Mouse (Mus musculus) CD4-positive helper T cell, adult 2 months (primary cell): ENCODE measurements around the gene Atp6v1g2.
A peak's percentile ranks its signal among the peaks of the same experiment; 100 is the strongest.

ENCODE experiments used
- DNase-seq: peaks from one replicate; pipeline ENCODE4 v3.0.0-alpha.2; 2012; ENCODE audit warnings: low read depth, missing footprints, low spot score

The Atp6v1g2 gene

DNA sequence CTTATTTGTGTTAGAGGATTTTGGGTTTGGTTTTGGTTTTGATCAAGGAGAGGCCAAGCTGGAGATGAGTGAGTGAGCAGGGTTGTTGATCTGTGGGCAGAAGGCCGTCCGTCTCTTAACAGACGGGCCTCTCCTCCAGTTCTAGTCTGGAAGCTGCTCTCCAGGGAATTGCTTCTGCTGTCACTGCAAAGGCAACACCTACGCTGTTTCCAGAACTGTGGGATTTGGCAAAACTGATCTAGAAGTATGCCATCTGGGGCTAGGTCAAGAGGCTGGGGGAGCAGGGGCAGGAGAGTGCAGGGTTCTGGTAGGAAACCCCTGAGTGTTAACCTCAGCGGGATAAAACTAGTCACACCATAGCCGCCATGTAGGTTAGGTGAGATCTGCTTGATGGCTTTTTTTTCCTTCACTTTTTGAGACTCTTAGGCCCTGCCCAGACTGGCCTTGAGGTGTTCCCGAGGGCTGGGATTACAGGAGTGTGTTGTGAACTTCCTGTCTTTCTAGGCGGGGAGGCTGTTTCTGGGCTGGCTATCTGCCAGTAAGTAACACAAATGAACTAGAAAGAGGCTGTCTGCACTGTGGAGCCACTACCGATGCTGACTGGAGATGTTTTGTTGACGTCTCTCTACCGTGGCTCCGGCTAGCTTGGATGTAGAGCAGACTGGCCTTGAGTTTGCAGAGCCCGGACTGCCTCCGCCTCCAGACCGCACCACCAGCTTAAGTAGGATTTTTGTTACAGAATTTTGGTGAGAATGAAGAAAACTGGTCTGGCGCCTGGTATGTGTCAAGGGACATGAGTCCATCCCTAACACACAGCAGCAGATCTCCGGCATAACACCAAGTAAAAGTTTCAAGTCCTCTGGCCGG, at the start of gene Atp6v1g2:
TSS of gene Atp6v1g2 (plus strand) at position 547 of the 867 bp plus-strand sequence.
- DNase-seq: peak; percentile 69

- peak; percentile 88 for DNase-seq
Measured at GRCm38 (mm10) chr17:35185639-35186611, 47.5 kb upstream of the Atp6v1g2 start.

GRCm38 (mm10) chr17:35186681-35187080, 46.8 kb upstream of the Atp6v1g2 start:
- DNase-seq: peak; percentile 87

- no peak for DNase-seq
Measured at GRCm38 (mm10) chr17:35187345-35187744, 46.1 kb upstream of the Atp6v1g2 start.

GRCm38 (mm10) chr17:35187959-35188610, 45.4 kb upstream of the Atp6v1g2 start, which contains the start of gene Lst1:
Gene Lst1, minus strand, starts transcription at chr17:35188439.
- no peak for DNase-seq

GRCm38 (mm10) chr17:35189186-35189585, 44.3 kb upstream of the Atp6v1g2 start:
- DNase-seq: no peak

GRCm38 (mm10) chr17:35190096-35190495, 43.4 kb upstream of the Atp6v1g2 start:
- peak; percentile 78 for DNase-seq

GRCm38 (mm10) chr17:35191723-35192122, 41.7 kb upstream of the Atp6v1g2 start:
- no peak for DNase-seq

DNA sequence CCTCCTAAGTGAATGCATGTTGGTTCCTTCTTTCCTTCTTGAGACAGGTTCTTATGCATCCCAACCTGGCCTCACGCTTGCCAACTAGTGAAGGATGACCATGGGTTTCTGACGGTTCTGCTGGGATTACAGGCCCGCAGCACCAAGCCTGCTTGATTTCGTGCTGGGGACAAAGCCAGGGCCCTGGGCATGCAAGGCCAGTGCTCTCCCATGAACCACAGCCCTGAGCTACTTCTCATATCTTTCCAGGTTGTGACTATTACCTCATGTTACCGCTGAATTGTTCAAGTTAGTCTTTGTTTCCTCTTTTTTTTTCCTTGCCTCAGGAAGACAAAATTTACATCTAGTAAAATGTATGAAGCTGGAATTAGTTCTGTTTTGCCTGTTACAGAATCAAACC, 40.5 kb upstream of the Atp6v1g2 start:
- DNase-seq: no peak

DNA sequence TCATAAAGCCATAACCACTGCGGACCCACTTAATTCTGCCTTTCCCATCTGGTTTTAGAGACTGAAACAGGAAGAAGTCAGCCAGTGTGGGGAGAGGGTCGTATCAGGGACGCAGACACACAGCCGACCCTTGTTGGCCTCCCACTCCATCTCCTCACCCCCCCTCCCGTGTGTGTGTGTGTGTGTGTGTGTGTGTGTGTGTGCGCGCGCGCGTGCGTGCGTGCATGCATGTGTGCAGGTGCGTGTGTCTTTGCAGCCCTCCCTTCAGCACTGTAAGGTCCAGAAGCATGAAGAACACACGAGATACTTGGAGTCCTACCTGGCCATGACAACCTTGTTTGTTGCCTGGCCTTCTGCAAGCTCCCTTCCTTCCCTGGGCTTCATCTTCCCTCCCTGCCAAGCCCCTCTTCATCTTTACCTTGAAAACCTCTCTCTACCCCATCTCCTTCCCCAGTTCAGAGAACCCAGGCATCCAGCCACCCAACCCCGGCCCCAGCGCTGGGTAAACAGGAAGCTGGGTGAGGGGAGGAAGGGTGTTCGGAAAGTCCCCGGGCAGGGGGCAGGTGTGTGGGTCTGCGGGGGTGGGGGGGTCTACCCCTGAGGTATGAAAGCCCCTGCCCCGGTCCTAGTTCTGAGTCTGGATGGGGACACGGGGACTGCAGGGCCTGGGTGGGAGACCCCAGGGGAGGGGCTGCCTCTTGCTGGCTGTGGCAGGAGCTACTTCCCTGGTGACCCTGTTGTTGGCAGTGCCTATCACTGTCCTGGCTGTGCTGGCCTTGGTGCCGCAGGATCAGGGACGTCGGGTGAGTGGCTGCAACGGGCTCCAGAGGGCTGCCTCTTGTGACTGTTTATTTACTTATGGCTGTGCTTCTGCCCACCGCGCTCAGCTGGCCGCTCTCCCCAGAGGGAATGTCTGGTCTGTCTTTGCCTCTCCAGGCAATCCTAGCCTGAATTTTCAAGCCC, 39.3 kb upstream of the Atp6v1g2 start, which contains the start of gene Ltb:
TSS of gene Ltb (plus strand) at position 559 of the 963 bp plus-strand sequence.
- DNase-seq: peak; percentile 85

- DNase-seq: peak; percentile 55
Measured at GRCm38 (mm10) chr17:35194844-35195630, 38.4 kb upstream of the Atp6v1g2 start.

GRCm38 (mm10) chr17:35195631-35196320, 37.7 kb upstream of the Atp6v1g2 start:
- peak; percentile 93 for DNase-seq

- DNase-seq: peak; percentile 54
Measured at GRCm38 (mm10) chr17:35196321-35196641, 37.2 kb upstream of the Atp6v1g2 start.

GRCm38 (mm10) chr17:35197126-35197525, 36.3 kb upstream of the Atp6v1g2 start:
- DNase-seq: peak; percentile 77

DNA sequence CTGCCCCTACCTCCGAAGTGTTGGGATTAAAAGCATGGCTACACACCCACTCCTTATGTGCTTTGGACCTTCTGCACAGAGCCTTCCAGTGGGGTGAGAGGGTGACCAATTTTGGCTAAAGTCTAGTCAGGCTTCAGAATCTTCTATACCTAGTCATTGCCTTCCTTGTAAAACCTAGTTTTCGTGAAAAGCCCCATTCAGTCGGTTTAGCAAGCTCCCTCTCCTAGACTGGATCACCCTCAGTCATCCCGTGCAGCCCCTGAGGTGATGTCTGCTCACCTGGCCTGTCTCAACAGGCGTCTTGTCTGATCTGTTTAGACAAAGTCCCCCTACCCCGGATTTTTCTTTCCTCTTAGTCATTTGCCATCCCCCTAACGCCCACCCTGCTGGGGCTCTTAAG, 35.4 kb upstream of the Atp6v1g2 start:
- DNase-seq: peak; percentile 12

- DNase-seq: peak; percentile 9
Measured at GRCm38 (mm10) chr17:35198946-35199345, 34.5 kb upstream of the Atp6v1g2 start.

GRCm38 (mm10) chr17:35200398-35200797, 33.1 kb upstream of the Atp6v1g2 start:
- peak; percentile 95 for DNase-seq

DNA sequence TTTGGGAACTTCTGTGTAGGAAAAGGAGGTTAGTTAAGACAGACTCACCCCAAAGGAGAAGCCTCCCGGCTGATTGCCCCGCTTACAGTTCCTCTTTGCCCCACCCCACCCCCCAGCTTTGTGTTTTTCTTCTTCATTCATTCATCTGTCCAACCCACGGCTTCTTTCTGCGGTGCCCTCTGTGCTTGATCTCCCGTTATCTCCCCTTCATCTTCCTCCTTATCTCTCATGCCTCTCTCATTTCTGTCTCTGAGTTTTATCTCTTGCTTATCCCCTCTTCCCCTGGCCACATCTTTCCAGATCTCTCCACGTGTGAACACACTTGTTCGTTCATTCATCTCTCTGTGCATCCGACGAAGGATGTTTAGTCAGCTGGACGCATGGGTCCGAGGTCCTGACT, 32.3 kb upstream of the Atp6v1g2 start:
- peak; percentile 79 for DNase-seq

DNA sequence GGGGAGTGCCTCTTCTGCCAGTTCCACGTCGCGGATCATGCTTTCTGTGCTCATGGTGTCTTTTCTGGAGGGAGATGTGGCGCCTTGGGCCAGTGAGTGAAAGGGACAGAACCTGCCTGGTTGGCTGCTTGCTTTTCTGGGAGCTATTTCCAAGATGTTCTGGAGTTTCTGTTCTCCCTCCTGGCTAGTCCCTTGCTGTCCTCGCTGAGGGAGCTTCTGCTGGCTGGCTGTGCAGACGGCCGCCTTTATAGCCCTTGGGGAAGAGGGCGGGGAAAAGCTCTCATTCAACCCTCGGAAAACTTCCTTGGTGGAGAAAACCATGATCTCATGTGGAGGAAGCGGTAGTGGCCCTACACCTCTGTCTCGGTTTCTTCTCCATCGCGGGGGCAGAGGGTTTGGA, 31.7 kb upstream of the Atp6v1g2 start, which contains the start of gene Tnf:
TSS of gene Tnf (minus strand) at position 221 of the 400 bp plus-strand sequence.
- DNase-seq: peak; percentile 88
